Mouse (Mus musculus): ENCODE data around the gene Nfu1. TPM values are rescaled to one million over a fixed set of nuclear protein-coding genes. Genes with fewer than 3 reads are reported as not detected.
"Not testable (repeated sequence)": the region's sequence is repeated elsewhere in the genome, so short reads cannot be mapped to it uniquely, and the experiment has no call there.

Gene Nfu1
- polyA plus RNA-seq, 1 experiment from 2014 or later, result 113 TPM

- not testable (repeated sequence) for H3K4me2 ChIP-seq (replicated peaks); H3K9me3 ChIP-seq; ATAC-seq; H3K27ac ChIP-seq; H3K4me1 ChIP-seq (replicated peaks); H3K9ac ChIP-seq (replicated peaks); H3K27me3 ChIP-seq; H3K4me3 ChIP-seq (replicated peaks)
- H3K36me3 ChIP-seq, result peaks cover 42% of the 10 kb centered on the region
- 86% methylated on average over 7 of the region's 7 CpGs for WGBS
Observed at GRCm38 (mm10) chr6:87031310-87031709, 22.3 kb downstream of the Nfu1 start.

GRCm38 (mm10) chr6:87032401-87032800 is 23.4 kb downstream of the Nfu1 start:
- no peaks in the 10 kb centered on the region for H3K4me1 ChIP-seq (replicated peaks)
- peaks cover 3% of the 10 kb centered on the region; the same call in 1 of the 2 replicates for H3K9me3 ChIP-seq
- no peak overlapping the region for H3K27ac ChIP-seq
- H3K27me3 ChIP-seq, result no peaks in the 10 kb centered on the region
- peaks cover 32% of the 10 kb centered on the region for H3K36me3 ChIP-seq
- no peak for ATAC-seq
- H3K9ac ChIP-seq (replicated peaks), result no peak overlapping the region
- WGBS, result 86% methylated on average over 3 of the region's 3 CpGs
- no peak overlapping the region for H3K4me3 ChIP-seq (replicated peaks)
- no peak overlapping the region for H3K4me2 ChIP-seq (replicated peaks)

DNA sequence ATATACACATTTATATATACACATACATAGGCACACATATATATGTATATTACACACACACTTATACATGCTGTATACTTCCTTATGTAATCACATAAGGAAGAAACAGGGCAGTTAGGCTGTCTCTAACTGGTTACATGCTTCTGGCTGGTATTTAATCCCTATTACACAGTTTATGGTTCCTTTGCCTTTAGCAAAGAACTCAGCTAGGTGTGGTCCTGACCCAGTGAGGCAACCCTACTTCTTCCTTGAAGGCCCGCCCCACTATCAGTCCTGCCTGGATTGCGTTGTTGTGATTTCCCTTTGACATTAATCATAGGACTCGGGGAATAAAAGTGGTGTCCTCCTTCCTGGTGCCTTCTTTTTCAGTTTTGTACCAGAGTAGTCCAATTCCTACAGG is 25.4 kb downstream of the Nfu1 start:
- H3K4me3 ChIP-seq (replicated peaks), result no peak overlapping the region
- H3K27ac ChIP-seq, result no peak overlapping the region
- no peak overlapping the region for H3K9ac ChIP-seq (replicated peaks)
- H3K4me2 ChIP-seq (replicated peaks), result no peak overlapping the region
- 94% methylated on average over 3 of the region's 3 CpGs for WGBS
- peaks cover 3% of the 10 kb centered on the region; the same call in 1 of the 2 replicates for H3K9me3 ChIP-seq
- no peaks in the 10 kb centered on the region for H3K27me3 ChIP-seq
- no peaks in the 10 kb centered on the region for H3K4me1 ChIP-seq (replicated peaks)
- ATAC-seq, result no peak
- H3K36me3 ChIP-seq, result peaks cover 14% of the 10 kb centered on the region

DNA sequence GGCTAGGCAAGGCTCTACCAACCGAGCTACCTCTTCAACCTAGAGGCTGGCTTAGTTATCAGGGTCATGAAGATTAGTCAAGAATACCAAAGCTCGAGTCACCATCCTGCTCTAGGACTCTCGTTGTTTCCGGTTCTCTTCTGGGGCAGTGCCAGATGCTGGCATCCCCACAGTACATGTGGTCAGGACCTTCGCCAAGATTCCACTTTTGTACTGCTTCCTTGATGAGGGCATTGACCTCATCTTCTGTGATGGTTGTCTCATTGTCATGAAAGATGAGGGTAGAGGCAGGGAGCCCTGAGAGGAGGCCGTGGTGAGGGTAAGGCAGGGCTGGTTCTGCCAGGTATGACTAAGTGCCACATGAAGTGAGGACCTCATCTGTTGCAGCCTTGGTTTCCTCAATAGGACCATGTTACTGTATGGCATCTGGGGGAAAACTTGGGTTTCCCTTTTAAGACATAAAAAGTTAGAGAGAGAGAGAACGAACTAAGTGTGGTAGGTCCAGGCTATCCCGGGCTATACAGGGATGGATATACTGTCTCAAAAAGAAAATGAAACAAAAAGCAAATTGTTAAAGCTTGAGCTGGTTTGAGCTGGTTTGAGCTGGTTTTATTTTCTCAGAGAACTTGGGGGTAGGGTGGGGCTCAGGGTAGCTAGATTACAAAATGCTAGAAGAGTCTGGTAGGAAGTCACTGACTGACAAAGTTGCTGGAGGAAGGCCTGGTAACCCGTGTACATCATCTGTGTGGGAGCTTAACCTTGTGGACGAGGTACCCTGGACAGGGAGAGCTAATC is 29.0 kb downstream of the Nfu1 start:
- Histone ChIP-seq H3K4me2 (replicated peaks) (no peak overlapping the region), H3K27me3 (no peaks in the 10 kb centered on the region), H3K36me3 (no peaks in the 10 kb centered on the region; the same call in 1 of the 2 replicates), H3K27ac (no peak overlapping the region), H3K4me3 (replicated peaks) (no peak overlapping the region), H3K9me3 (peaks cover 3% of the 10 kb centered on the region; the same call in 1 of the 2 replicates), H3K9ac (replicated peaks) (no peak overlapping the region), H3K4me1 (replicated peaks) (no peaks in the 10 kb centered on the region; the same call in 1 of the 2 replicates)
- 88% methylated on average over 10 of the region's 10 CpGs for WGBS
- no peak for ATAC-seq

DNA sequence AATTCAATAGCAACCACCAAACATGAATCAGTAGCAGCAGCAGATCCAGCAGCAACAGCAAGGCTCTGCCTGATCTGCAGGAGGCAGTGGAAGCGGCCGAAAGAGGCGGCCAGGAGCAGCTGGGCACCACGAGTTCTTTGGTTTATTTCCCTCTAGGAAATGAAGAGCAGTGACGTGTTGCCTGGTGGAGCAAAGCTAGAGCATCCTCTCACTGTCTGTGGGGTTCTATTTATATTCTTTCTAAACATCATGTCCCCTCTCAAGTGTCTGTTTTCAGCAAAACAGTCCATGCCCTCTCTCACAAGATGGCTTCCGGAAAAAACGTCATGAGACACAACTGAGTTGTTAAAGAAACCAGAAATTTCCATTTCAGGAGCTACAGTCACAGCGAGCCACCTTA is 30.1 kb downstream of the Nfu1 start:
- no peak overlapping the region for H3K4me3 ChIP-seq (replicated peaks)
- peaks cover 11% of the 10 kb centered on the region for H3K4me1 ChIP-seq (replicated peaks)
- H3K9me3 ChIP-seq, result peaks cover 3% of the 10 kb centered on the region; the same call in 1 of the 2 replicates
- WGBS, result 87% methylated on average over 8 of the region's 8 CpGs
- H3K27ac ChIP-seq, result no peak overlapping the region
- ATAC-seq, result no peak
- no peaks in the 10 kb centered on the region for H3K27me3 ChIP-seq
- H3K36me3 ChIP-seq, result no peaks in the 10 kb centered on the region
- H3K9ac ChIP-seq (replicated peaks), result no peak overlapping the region
- H3K4me2 ChIP-seq (replicated peaks), result no peak overlapping the region

DNA sequence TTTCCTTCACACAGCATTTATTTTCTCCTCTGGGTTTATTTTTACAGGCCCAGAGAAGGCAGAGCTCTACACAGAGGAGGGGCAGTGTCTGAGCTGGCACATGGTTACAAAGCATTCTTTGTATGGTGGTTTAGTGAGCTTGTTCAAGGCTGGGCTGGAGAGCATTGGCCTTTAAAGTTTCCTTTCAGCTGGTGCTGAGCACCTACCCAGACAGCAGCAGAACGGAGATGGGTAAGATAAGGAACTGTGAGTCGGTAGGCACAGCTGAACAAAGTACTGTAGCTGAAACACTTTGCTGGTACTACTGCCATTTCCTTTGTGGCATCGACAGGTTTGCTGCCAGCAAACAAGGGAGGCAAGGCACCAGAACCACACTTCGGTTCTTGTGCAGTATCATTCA is 31.9 kb downstream of the Nfu1 start:
- Histone ChIP-seq H3K36me3 (no peaks in the 10 kb centered on the region), H3K9me3 (peaks cover 3% of the 10 kb centered on the region; the same call in 1 of the 2 replicates), H3K4me1 (replicated peaks) (peaks cover 17% of the 10 kb centered on the region), H3K27ac (no peak overlapping the region), H3K4me2 (replicated peaks) (no peak overlapping the region), H3K4me3 (replicated peaks) (no peak overlapping the region), H3K27me3 (no peaks in the 10 kb centered on the region), H3K9ac (replicated peaks) (no peak overlapping the region)
- ATAC-seq, result no peak
- 83% methylated on average over 4 of the region's 4 CpGs for WGBS

DNA sequence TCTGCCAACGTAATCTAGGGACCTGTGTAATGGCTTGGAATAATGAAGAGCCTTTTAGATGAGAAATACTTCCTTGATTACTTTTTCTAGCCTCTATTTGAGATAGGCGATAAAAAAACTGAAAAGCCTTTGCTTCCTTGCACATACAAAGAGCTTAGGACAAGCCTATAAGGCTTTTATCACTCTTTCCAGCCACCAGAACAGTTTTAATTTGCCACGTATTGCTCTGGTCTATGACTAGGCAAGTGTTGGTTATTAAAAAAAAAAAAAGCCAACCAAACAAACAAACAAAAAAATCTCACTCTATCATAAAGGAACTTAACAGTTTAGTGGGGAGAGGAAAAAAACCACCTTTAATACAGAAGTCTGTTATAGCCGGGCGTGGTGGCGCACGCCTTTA is 32.4 kb downstream of the Nfu1 start:
- WGBS, result 91% methylated on average over 7 of the region's 7 CpGs
- Histone ChIP-seq H3K9me3 (peaks cover 3% of the 10 kb centered on the region; the same call in 1 of the 2 replicates), H3K4me1 (replicated peaks) (peaks cover 17% of the 10 kb centered on the region), H3K4me2 (replicated peaks) (peak overlapping the region; percentile 67), H3K27ac (no peak overlapping the region), H3K4me3 (replicated peaks) (no peak overlapping the region), H3K36me3 (no peaks in the 10 kb centered on the region), H3K9ac (replicated peaks) (no peak overlapping the region), H3K27me3 (no peaks in the 10 kb centered on the region)
- no peak for ATAC-seq

GRCm38 (mm10) chr6:87042004-87042336 is 32.9 kb downstream of the Nfu1 start:
- peaks cover 2% of the 10 kb centered on the region; the same call in 1 of the 2 replicates for H3K9me3 ChIP-seq
- peak overlapping the region; percentile 92 for H3K4me3 ChIP-seq (replicated peaks)
- no peaks in the 10 kb centered on the region for H3K36me3 ChIP-seq
- under 1% methylated on average over 11 of the region's 11 CpGs for WGBS
- H3K9ac ChIP-seq (replicated peaks), result peak overlapping the region; percentile 94
- peak overlapping the region; percentile 67 for H3K4me2 ChIP-seq (replicated peaks)
- peaks cover 17% of the 10 kb centered on the region for H3K4me1 ChIP-seq (replicated peaks)
- H3K27ac ChIP-seq, result peak overlapping the region; percentile 96
- peak; percentile 27 for ATAC-seq
- no peaks in the 10 kb centered on the region for H3K27me3 ChIP-seq

GRCm38 (mm10) chr6:87042337-87043130 is 33.5 kb downstream of the Nfu1 start, which contains the start of gene Gfpt1:
Gfpt1 (plus strand) TSS chr6:87042846.
- Histone ChIP-seq H3K4me3 (replicated peaks) (peak within 1 kb of the TSS; percentile 92), H3K4me1 (replicated peaks) (peaks cover 17% of the 10 kb centered on the region), H3K4me2 (replicated peaks) (peak within 1 kb of the TSS; percentile 67), H3K36me3 (no peaks in the 10 kb centered on the region), H3K27me3 (no peaks in the 10 kb centered on the region), H3K9ac (replicated peaks) (peak within 1 kb of the TSS; percentile 94), H3K9me3 (no peaks in the 10 kb centered on the region), H3K27ac (peak within 1 kb of the TSS; percentile 96)
- under 1% methylated on average over 68 of the region's 68 CpGs for WGBS
- peak; percentile 98 for ATAC-seq

DNA sequence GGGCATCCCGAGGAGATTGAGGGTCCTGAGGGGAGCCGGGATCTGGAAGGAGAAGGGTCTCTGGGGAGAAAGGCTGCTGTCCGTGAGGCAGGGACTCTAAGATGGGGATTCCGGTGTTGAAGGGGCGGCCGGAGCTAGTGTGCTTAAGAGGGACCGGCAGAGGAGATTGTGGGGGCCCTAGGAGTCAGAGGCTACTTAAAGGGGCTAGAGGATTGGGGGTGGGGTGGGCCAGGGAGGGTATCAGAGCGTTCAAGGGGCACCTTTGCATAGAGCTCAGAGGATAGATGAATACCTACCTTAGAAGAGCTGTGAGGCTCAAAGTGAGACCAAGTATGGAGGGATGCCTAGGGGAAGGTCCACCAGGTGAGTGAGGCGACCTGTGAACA is 34.1 kb downstream of the Nfu1 start:
- H3K4me3 ChIP-seq (replicated peaks), result peak overlapping the region; percentile 92
- peak overlapping the region; percentile 94 for H3K9ac ChIP-seq (replicated peaks)
- H3K9me3 ChIP-seq, result no peaks in the 10 kb centered on the region
- no peaks in the 10 kb centered on the region for H3K27me3 ChIP-seq
- peak overlapping the region; percentile 96 for H3K27ac ChIP-seq
- peaks cover 17% of the 10 kb centered on the region for H3K4me1 ChIP-seq (replicated peaks)
- H3K4me2 ChIP-seq (replicated peaks), result peak overlapping the region; percentile 67
- no peak; the same call in 1 of the 2 replicates for ATAC-seq
- H3K36me3 ChIP-seq, result peaks cover 5% of the 10 kb centered on the region; the same call in 1 of the 2 replicates
- WGBS, result 1% methylated on average over 9 of the region's 9 CpGs

DNA sequence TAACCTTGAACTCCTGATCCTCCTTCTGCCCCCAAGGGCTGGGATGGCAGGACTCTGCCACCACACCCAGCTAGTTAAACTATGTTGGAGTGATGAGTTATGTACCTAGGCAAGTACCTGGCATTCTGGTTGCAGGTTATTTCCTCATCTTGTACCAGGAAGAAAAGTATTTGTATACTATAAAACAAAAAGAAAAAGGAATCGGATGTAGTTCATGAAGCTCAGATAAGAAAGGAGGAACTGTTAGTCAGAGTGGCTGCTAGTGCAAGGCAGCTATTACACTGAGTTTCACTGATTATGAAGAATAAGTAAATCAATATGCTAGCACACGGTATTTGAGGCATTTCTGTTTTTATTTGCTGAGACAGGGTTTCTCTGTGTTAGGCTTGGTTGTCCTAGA is 35.9 kb downstream of the Nfu1 start:
- Histone ChIP-seq H3K27me3 (no peaks in the 10 kb centered on the region), H3K4me1 (replicated peaks) (peaks cover 17% of the 10 kb centered on the region), H3K27ac (no peak overlapping the region), H3K9ac (replicated peaks) (no peak overlapping the region), H3K4me3 (replicated peaks) (no peak overlapping the region), H3K4me2 (replicated peaks) (no peak overlapping the region), H3K9me3 (no peaks in the 10 kb centered on the region), H3K36me3 (peaks cover 5% of the 10 kb centered on the region)
- 91% methylated on average over 2 of the region's 2 CpGs for WGBS
- no peak for ATAC-seq

DNA sequence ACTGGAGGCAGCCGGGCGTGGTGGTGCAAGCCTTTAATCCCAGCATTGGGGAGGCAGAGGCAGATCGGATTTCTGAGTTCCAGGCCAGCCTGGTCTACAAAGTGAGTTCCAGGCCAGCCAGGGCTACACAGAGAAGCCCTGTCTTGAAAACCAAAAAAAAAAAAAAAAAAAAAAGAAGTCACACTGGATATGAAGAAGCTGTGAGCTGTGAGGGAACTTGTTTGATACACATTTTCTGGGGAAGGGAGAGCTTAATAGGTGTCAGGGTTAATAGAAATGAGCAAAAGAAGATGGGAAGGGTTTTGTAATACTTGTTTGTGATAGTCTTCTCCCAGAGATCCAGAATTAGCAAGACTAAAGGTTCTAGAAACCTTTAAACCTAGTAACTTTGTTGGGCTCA is 36.5 kb downstream of the Nfu1 start:
- ATAC-seq, result no peak
- H3K4me1 ChIP-seq (replicated peaks), result peaks cover 17% of the 10 kb centered on the region
- H3K27me3 ChIP-seq, result no peaks in the 10 kb centered on the region
- H3K9me3 ChIP-seq, result no peaks in the 10 kb centered on the region
- no peak overlapping the region for H3K4me2 ChIP-seq (replicated peaks)
- H3K9ac ChIP-seq (replicated peaks), result no peak overlapping the region
- H3K4me3 ChIP-seq (replicated peaks), result no peak overlapping the region
- 52% methylated on average over 3 of the region's 3 CpGs for WGBS
- no peak overlapping the region for H3K27ac ChIP-seq
- H3K36me3 ChIP-seq, result peaks cover 5% of the 10 kb centered on the region
